Mouse (Mus musculus) neural tube, embryonic 10.5 days (tissue): ENCODE results near the gene Phyhipl.

Experiments
- DNase-seq: peaks from one replicate; pipeline ENCODE4 v3.0.0-alpha.2; 2017; ENCODE audit warnings: low spot score; ENCODE audit errors: extremely low spot score

Gene Phyhipl

GRCm38 (mm10) chr10:70655828-70656227 is at the start of gene Phyhipl:
TSS of gene Phyhipl (minus strand) at chr10:70655965.
- DNase-seq = no peak

GRCm38 (mm10) chr10:70703211-70703610 is 47.4 kb upstream of the Phyhipl start:
- no peak for DNase-seq

GRCm38 (mm10) chr10:70699581-70699980 is 43.8 kb upstream of the Phyhipl start:
- no peak for DNase-seq

GRCm38 (mm10) chr10:70698014-70698413 is 42.2 kb upstream of the Phyhipl start:
- DNase-seq = no peak

- DNase-seq = no peak
Measured at GRCm38 (mm10) chr10:70696748-70697585, 41.2 kb upstream of the Phyhipl start.

- no peak for DNase-seq
Measured at GRCm38 (mm10) chr10:70689346-70689745, 33.6 kb upstream of the Phyhipl start.

- DNase-seq = no peak
Measured at GRCm38 (mm10) chr10:70688881-70689280, 33.1 kb upstream of the Phyhipl start.

GRCm38 (mm10) chr10:70686941-70687703 is 31.4 kb upstream of the Phyhipl start:
- no peak for DNase-seq

GRCm38 (mm10) chr10:70686505-70686904 is 30.7 kb upstream of the Phyhipl start:
- DNase-seq = no peak

- DNase-seq = no peak
Measured at GRCm38 (mm10) chr10:70683508-70683907, 27.7 kb upstream of the Phyhipl start.

- no peak for DNase-seq
Measured at GRCm38 (mm10) chr10:70677946-70678345, 22.2 kb upstream of the Phyhipl start.

GRCm38 (mm10) chr10:70656272-70656671 is 507 bp upstream of the Phyhipl start:
- DNase-seq = no peak

GRCm38 (mm10) chr10:70654655-70655054 is 1.1 kb downstream of the Phyhipl start:
- DNase-seq = no peak

GRCm38 (mm10) chr10:70654139-70654538 is 1.6 kb downstream of the Phyhipl start:
- DNase-seq = no peak

- no peak for DNase-seq
Measured at GRCm38 (mm10) chr10:70651769-70652648, 3.8 kb downstream of the Phyhipl start.

- DNase-seq = no peak
Measured at GRCm38 (mm10) chr10:70648831-70649230, 6.9 kb downstream of the Phyhipl start.

GRCm38 (mm10) chr10:70643131-70643530 is 12.6 kb downstream of the Phyhipl start:
- no peak for DNase-seq

GRCm38 (mm10) chr10:70640896-70641596 is 14.7 kb downstream of the Phyhipl start:
- no peak for DNase-seq

GRCm38 (mm10) chr10:70640075-70640737 is 15.6 kb downstream of the Phyhipl start:
- DNase-seq = peak; percentile 44

- DNase-seq = peak; percentile 31
Measured at GRCm38 (mm10) chr10:70637640-70638328, 18.0 kb downstream of the Phyhipl start.
